Mouse (Mus musculus): Measurements from ENCODE around the gene Fam8a1. TPM values are rescaled to one million over a fixed set of nuclear protein-coding genes. Genes with fewer than 3 reads are reported as not detected.

Gene Fam8a1
- 13.3 and 14.6 TPM in 2 replicates for polyA plus RNA-seq (2014; fragmentation: Nextera tagmentation; extraction: Ambion mirVana)

- ATAC-seq (ENCODE audit: low read depth) (peak; percentile 97), DNase-seq (ENCODE audit: low spot score) (peak; percentile 92)
- H3K4me3 ChIP-seq (ENCODE audit: low read depth, low read length), result peak within 1 kb of the TSS; percentile 96
- H3K4me1 ChIP-seq (ENCODE audit: control insufficient read depth, insufficient read depth, low read length), result peaks cover 6% of the 10 kb centered on the region
- H3K4me2 ChIP-seq (ENCODE audit: low read depth, low read length), result peak within 1 kb of the TSS; percentile 81
- H3K27ac ChIP-seq (replicated peaks; ENCODE audit: low read depth, low read length), result peak within 1 kb of the TSS; percentile 71
- no peaks in the 10 kb centered on the region for H3K27me3 ChIP-seq (replicated peaks; ENCODE audit: control insufficient read depth, insufficient read depth, low read length)
- no peaks in the 10 kb centered on the region for H3K9me3 ChIP-seq (ENCODE audit: control insufficient read depth, low read length)
- H3K36me3 ChIP-seq (ENCODE audit: control insufficient read depth, insufficient read depth, low read length), result peaks cover 29% of the 10 kb centered on the region
- H3K9ac ChIP-seq (ENCODE audit: low read depth, low read length), result peak within 1 kb of the TSS; percentile 90
- WGBS, result 1% methylated on average over 30 of the region's 46 CpGs
Observed at GRCm38 (mm10) chr13:46669048-46669619, at the start of gene Fam8a1. Fam8a1 (plus strand) TSS chr13:46669522.

GRCm38 (mm10) chr13:46619633-46620032 is 49.7 kb upstream of the Fam8a1 start:
- 31% methylated on average over 11 of the region's 11 CpGs for WGBS
- H3K27ac ChIP-seq (replicated peaks; ENCODE audit: low read depth, low read length), result peak overlapping the region; percentile 61
- peaks cover 3% of the 10 kb centered on the region for H3K27me3 ChIP-seq (replicated peaks; ENCODE audit: control insufficient read depth, insufficient read depth, low read length)
- ATAC-seq (ENCODE audit: low read depth), result peak; percentile 89
- peak overlapping the region; percentile 31 for H3K4me2 ChIP-seq (ENCODE audit: low read depth, low read length)
- H3K9ac ChIP-seq (ENCODE audit: low read depth, low read length), result no peak overlapping the region
- H3K36me3 ChIP-seq (ENCODE audit: control insufficient read depth, insufficient read depth, low read length), result no peaks in the 10 kb centered on the region
- H3K4me3 ChIP-seq (ENCODE audit: low read depth, low read length), result no peak overlapping the region
- H3K9me3 ChIP-seq (ENCODE audit: control insufficient read depth, low read length), result 0 out of 2 replicates have a peak, but pooled peaks cover 3% of the 10 kb centered on the region
- H3K4me1 ChIP-seq (ENCODE audit: control insufficient read depth, insufficient read depth, low read length), result peaks cover 15% of the 10 kb centered on the region
- DNase-seq (ENCODE audit: low spot score), result peak; percentile 90

- Histone ChIP-seq H3K9me3 (ENCODE audit: control insufficient read depth, low read length) (0 out of 2 replicates have a peak, but pooled peaks cover 3% of the 10 kb centered on the region), H3K36me3 (ENCODE audit: control insufficient read depth, insufficient read depth, low read length) (no peaks in the 10 kb centered on the region), H3K27me3 (replicated peaks; ENCODE audit: control insufficient read depth, insufficient read depth, low read length) (peaks cover 3% of the 10 kb centered on the region), H3K4me2 (ENCODE audit: low read depth, low read length) (no peak overlapping the region), H3K4me3 (ENCODE audit: low read depth, low read length) (no peak overlapping the region), H3K27ac (replicated peaks; ENCODE audit: low read depth, low read length) (no peak overlapping the region), H3K4me1 (ENCODE audit: control insufficient read depth, insufficient read depth, low read length) (peaks cover 15% of the 10 kb centered on the region), H3K9ac (ENCODE audit: low read depth, low read length) (no peak overlapping the region)
- WGBS, result 76% methylated on average over 7 of the region's 7 CpGs
- no peak for DNase-seq (ENCODE audit: low spot score)
- no peak; the same call in 1 of the 2 replicates for ATAC-seq (ENCODE audit: low read depth)
Observed at GRCm38 (mm10) chr13:46620964-46621757, 48.2 kb upstream of the Fam8a1 start.

- no peaks in the 10 kb centered on the region for H3K36me3 ChIP-seq (ENCODE audit: control insufficient read depth, insufficient read depth, low read length)
- no peaks in the 10 kb centered on the region for H3K4me1 ChIP-seq (ENCODE audit: control insufficient read depth, insufficient read depth, low read length)
- H3K4me2 ChIP-seq (ENCODE audit: low read depth, low read length), result no peak overlapping the region
- no peak overlapping the region for H3K9ac ChIP-seq (ENCODE audit: low read depth, low read length)
- no peak overlapping the region for H3K27ac ChIP-seq (replicated peaks; ENCODE audit: low read depth, low read length)
- ATAC-seq (ENCODE audit: low read depth) (no peak), DNase-seq (ENCODE audit: low spot score) (no peak)
- 81% methylated on average over 9 of the region's 9 CpGs for WGBS
- H3K9me3 ChIP-seq (ENCODE audit: control insufficient read depth, low read length), result no peaks in the 10 kb centered on the region
- no peak overlapping the region for H3K4me3 ChIP-seq (ENCODE audit: low read depth, low read length)
- H3K27me3 ChIP-seq (replicated peaks; ENCODE audit: control insufficient read depth, insufficient read depth, low read length), result peaks cover 3% of the 10 kb centered on the region
Observed at GRCm38 (mm10) chr13:46626608-46627007, 42.7 kb upstream of the Fam8a1 start.

- no peaks in the 10 kb centered on the region for H3K9me3 ChIP-seq (ENCODE audit: control insufficient read depth, low read length)
- H3K4me1 ChIP-seq (ENCODE audit: control insufficient read depth, insufficient read depth, low read length), result no peaks in the 10 kb centered on the region
- ATAC-seq (ENCODE audit: low read depth) (no peak), DNase-seq (ENCODE audit: low spot score) (peak; percentile 85)
- no peaks in the 10 kb centered on the region for H3K36me3 ChIP-seq (ENCODE audit: control insufficient read depth, insufficient read depth, low read length)
- 61% methylated on average over 10 of the region's 10 CpGs for WGBS
- H3K4me2 ChIP-seq (ENCODE audit: low read depth, low read length), result no peak overlapping the region
- no peak overlapping the region for H3K4me3 ChIP-seq (ENCODE audit: low read depth, low read length)
- H3K9ac ChIP-seq (ENCODE audit: low read depth, low read length), result no peak overlapping the region
- H3K27ac ChIP-seq (replicated peaks; ENCODE audit: low read depth, low read length), result no peak overlapping the region
- no peaks in the 10 kb centered on the region for H3K27me3 ChIP-seq (replicated peaks; ENCODE audit: control insufficient read depth, insufficient read depth, low read length)
Observed at GRCm38 (mm10) chr13:46627841-46628240, 41.5 kb upstream of the Fam8a1 start.

- H3K4me2 ChIP-seq (ENCODE audit: low read depth, low read length), result no peak overlapping the region
- WGBS, result 77% methylated on average over 6 of the region's 6 CpGs
- H3K27ac ChIP-seq (replicated peaks; ENCODE audit: low read depth, low read length), result no peak overlapping the region
- H3K9me3 ChIP-seq (ENCODE audit: control insufficient read depth, low read length), result no peaks in the 10 kb centered on the region
- no peaks in the 10 kb centered on the region for H3K27me3 ChIP-seq (replicated peaks; ENCODE audit: control insufficient read depth, insufficient read depth, low read length)
- no peak; the same call in 1 of the 2 replicates for ATAC-seq (ENCODE audit: low read depth)
- no peaks in the 10 kb centered on the region for H3K36me3 ChIP-seq (ENCODE audit: control insufficient read depth, insufficient read depth, low read length)
- no peak overlapping the region for H3K9ac ChIP-seq (ENCODE audit: low read depth, low read length)
- H3K4me1 ChIP-seq (ENCODE audit: control insufficient read depth, insufficient read depth, low read length), result peaks cover 8% of the 10 kb centered on the region; the same call in 1 of the 2 replicates
- no peak overlapping the region for H3K4me3 ChIP-seq (ENCODE audit: low read depth, low read length)
- DNase-seq (ENCODE audit: low spot score), result no peak
Observed at GRCm38 (mm10) chr13:46629391-46629790, 39.9 kb upstream of the Fam8a1 start.

- no peaks in the 10 kb centered on the region for H3K9me3 ChIP-seq (ENCODE audit: control insufficient read depth, low read length)
- H3K4me3 ChIP-seq (ENCODE audit: low read depth, low read length), result no peak overlapping the region
- peaks cover 8% of the 10 kb centered on the region; the same call in 1 of the 2 replicates for H3K4me1 ChIP-seq (ENCODE audit: control insufficient read depth, insufficient read depth, low read length)
- no peak overlapping the region for H3K4me2 ChIP-seq (ENCODE audit: low read depth, low read length)
- 48% methylated on average over 4 of the region's 4 CpGs for WGBS
- no peak for ATAC-seq (ENCODE audit: low read depth)
- H3K27ac ChIP-seq (replicated peaks; ENCODE audit: low read depth, low read length), result no peak overlapping the region
- no peak for DNase-seq (ENCODE audit: low spot score)
- no peaks in the 10 kb centered on the region for H3K36me3 ChIP-seq (ENCODE audit: control insufficient read depth, insufficient read depth, low read length)
- H3K27me3 ChIP-seq (replicated peaks; ENCODE audit: control insufficient read depth, insufficient read depth, low read length), result no peaks in the 10 kb centered on the region
- H3K9ac ChIP-seq (ENCODE audit: low read depth, low read length), result no peak overlapping the region
Observed at GRCm38 (mm10) chr13:46632796-46633195, 36.5 kb upstream of the Fam8a1 start.

- Histone ChIP-seq H3K9me3 (ENCODE audit: control insufficient read depth, low read length) (no peaks in the 10 kb centered on the region), H3K36me3 (ENCODE audit: control insufficient read depth, insufficient read depth, low read length) (no peaks in the 10 kb centered on the region), H3K4me1 (ENCODE audit: control insufficient read depth, insufficient read depth, low read length) (peaks cover 8% of the 10 kb centered on the region; the same call in 1 of the 2 replicates), H3K9ac (ENCODE audit: low read depth, low read length) (no peak overlapping the region), H3K4me3 (ENCODE audit: low read depth, low read length) (no peak overlapping the region), H3K4me2 (ENCODE audit: low read depth, low read length) (peak overlapping the region; percentile 41), H3K27me3 (replicated peaks; ENCODE audit: control insufficient read depth, insufficient read depth, low read length) (no peaks in the 10 kb centered on the region), H3K27ac (replicated peaks; ENCODE audit: low read depth, low read length) (no peak overlapping the region)
- WGBS, result 23% methylated on average over 18 of the region's 18 CpGs
- DNase-seq (ENCODE audit: low spot score) (peak; percentile 57), ATAC-seq (ENCODE audit: low read depth) (peak; percentile 55; the same call in 1 of the 2 replicates)
Observed at GRCm38 (mm10) chr13:46633320-46634132, 35.8 kb upstream of the Fam8a1 start.
